Mouse (Mus musculus) stomach, embryonic 15.5 days (tissue): ENCODE results near the gene Olfr1274-ps. TPM values are rescaled to one million over a fixed set of nuclear protein-coding genes. Genes with fewer than 3 reads are reported as not detected.
"Not testable (repeated sequence)": the region's sequence is repeated elsewhere in the genome, so short reads cannot be mapped to it uniquely, and the experiment has no call there.

Experiments
- ATAC-seq: fragments of 200-750 bp; cut with Nextera tagmentation; 2 replicates; pipeline ENCODE4 v1.8.0; 2017; ENCODE audit warnings: low read depth, moderate number of reproducible peaks, moderate TSS enrichment; ENCODE audit not compliant: insufficient read depth, low FRiP score
- H3K27ac ChIP-seq: fragments of 300-500 bp; sonication (generic); 2 replicates; pipeline ENCODE4 v1.5.1; 2015; ENCODE audit warnings: mild to moderate bottlenecking, inconsistent platforms
- H3K27me3 ChIP-seq: fragments of 300-500 bp; sonication (generic); replicated peaks from 2 replicates; pipeline ENCODE4 v1.6.1; 2015; ENCODE audit warnings: inconsistent platforms
- H3K36me3 ChIP-seq: fragments of 300-500 bp; sonication (generic); 2 replicates; pipeline ENCODE4 v1.6.1; 2015; ENCODE audit warnings: inconsistent platforms
- H3K4me1 ChIP-seq: fragments of 300-500 bp; sonication (generic); 2 replicates; pipeline ENCODE4 v1.6.1; 2015; ENCODE audit warnings: inconsistent platforms
- H3K4me2 ChIP-seq: fragments of 300-500 bp; sonication (generic); 2 replicates; pipeline ENCODE4 v1.6.1; 2015; ENCODE audit warnings: mild to moderate bottlenecking, inconsistent platforms
- H3K4me3 ChIP-seq: fragments of 300-500 bp; sonication (generic); replicated peaks from 2 replicates; pipeline ENCODE4 v1.5.1; 2015; ENCODE audit warnings: inconsistent platforms
- H3K9ac ChIP-seq: fragments of 300-500 bp; sonication (generic); 2 replicates; pipeline ENCODE4 v1.6.1; 2015; ENCODE audit warnings: inconsistent platforms
- H3K9me3 ChIP-seq: fragments of 300-500 bp; sonication (generic); 2 replicates; pipeline ENCODE4 v1.6.1; 2016; ENCODE audit warnings: inconsistent platforms
- WGBS: fragments of 180-500 bp; shearing (Covaris S2); methylation state at CpG from one replicate; pipeline ENCODE4 v1.1.7; 2015; 5-methylcytosine and 5-hydroxymethylcytosine counted together
- polyA plus RNA-seq: library from polyadenylated mRNA; unstranded; fragments of >200 nt; fragmentation: Nextera tagmentation; extraction: Ambion mirVana; gene quantifications from 2 replicates; pipeline ENCODE4 v1.2.1, GENCODE M21; 2015

The Olfr1274-ps gene
- polyA plus RNA-seq, 1 experiment from 2014 or later, result not detected

- H3K9me3 ChIP-seq, ATAC-seq, H3K36me3 ChIP-seq, H3K4me2 ChIP-seq, H3K4me1 ChIP-seq, H3K9ac ChIP-seq, H3K27ac ChIP-seq, H3K27me3 ChIP-seq, H3K4me3 ChIP-seq: not testable (repeated sequence)
- 69% methylated on average over 4 of the region's 4 CpGs for WGBS
Measured at GRCm38 (mm10) chr2:90441811-90442210, 43.3 kb downstream of the Olfr1274-ps start.

GRCm38 (mm10) chr2:90443811-90444210, 45.3 kb downstream of the Olfr1274-ps start:
- Histone ChIP-seq H3K36me3 (no peaks in the 10 kb centered on the region), H3K4me2 (no peak overlapping the region), H3K9ac (no peak overlapping the region), H3K27ac (no peak overlapping the region), H3K4me3 (no peak overlapping the region), H3K9me3 (no peaks in the 10 kb centered on the region), H3K27me3 (no peaks in the 10 kb centered on the region), H3K4me1 (no peaks in the 10 kb centered on the region)
- 67% methylated on average over 5 of the region's 5 CpGs for WGBS
- ATAC-seq, result no peak

GRCm38 (mm10) chr2:90448967-90449740, 50.7 kb downstream of the Olfr1274-ps start:
- ATAC-seq, result no peak

GRCm38 (mm10) chr2:90452380-90452779, 53.9 kb downstream of the Olfr1274-ps start:
- no peaks in the 10 kb centered on the region for H3K9me3 ChIP-seq
- ATAC-seq, result no peak
- H3K27ac ChIP-seq, result no peak overlapping the region
- H3K4me3 ChIP-seq, result no peak overlapping the region
- no peaks in the 10 kb centered on the region for H3K4me1 ChIP-seq
- H3K4me2 ChIP-seq, result no peak overlapping the region
- H3K36me3 ChIP-seq, result 0 out of 2 replicates have a peak, but pooled peaks cover 5% of the 10 kb centered on the region
- H3K27me3 ChIP-seq, result no peaks in the 10 kb centered on the region
- H3K9ac ChIP-seq, result no peak overlapping the region
- WGBS, result 85% methylated on average over 3 of the region's 3 CpGs

More at GRCm38 (mm10) chr2:90448967-90449740, 50.7 kb downstream of the Olfr1274-ps start:
- H3K9me3 ChIP-seq, result no peaks in the 10 kb centered on the region
- H3K4me1 ChIP-seq, result no peaks in the 10 kb centered on the region
- H3K27ac ChIP-seq, result no peak overlapping the region
- no peak overlapping the region for H3K9ac ChIP-seq
- no peak overlapping the region for H3K4me2 ChIP-seq
- H3K4me3 ChIP-seq, result no peak overlapping the region
- H3K36me3 ChIP-seq, result 0 out of 2 replicates have a peak, but pooled peaks cover 1% of the 10 kb centered on the region
- H3K27me3 ChIP-seq, result no peaks in the 10 kb centered on the region
- WGBS, result 77% methylated on average over 15 of the region's 15 CpGs

Other genes starting within 250 kb of the Olfr1274-ps start
- not detected in 2 replicates for gene Olfr1270, start 245.6 kb upstream of the Olfr1274-ps start, polyA plus RNA-seq
- not detected in 2 replicates for gene Olfr1506, start 174.2 kb upstream of the Olfr1274-ps start, polyA plus RNA-seq
- gene Olfr142, start 141.1 kb upstream of the Olfr1274-ps start, polyA plus RNA-seq, result not detected in 2 replicates
- not detected in 2 replicates for gene Olfr1271, start 127.7 kb upstream of the Olfr1274-ps start, polyA plus RNA-seq
- gene Olfr1272, start 105.8 kb upstream of the Olfr1274-ps start, polyA plus RNA-seq, result not detected in 2 replicates
- 0.05 TPM in 1 of 2 replicates, not detected in the other for gene Gm13769, start 76.5 kb upstream of the Olfr1274-ps start, polyA plus RNA-seq
- gene Ptprj, start 182.0 kb downstream of the Olfr1274-ps start, polyA plus RNA-seq, result 4.9 and 5.4 TPM in 2 replicates